Mouse (Mus musculus) ovary, postnatal 14 days (tissue): ENCODE measurements around the gene Stk39.
A peak's percentile ranks its signal among the peaks of the same experiment; 100 is the strongest.
"Not testable (repeated sequence)": the region's sequence is repeated elsewhere in the genome, so short reads cannot be mapped to it uniquely, and the experiment has no call there.

Source experiments
- DNase-seq: peaks from one replicate; pipeline ENCODE4 v3.0.0; 2022; ENCODE audit warnings: low spot score

The Stk39 gene

GRCm38 (mm10) chr2:68288106-68288505 is 184.0 kb downstream of the Stk39 start:
- DNase-seq, result no peak

GRCm38 (mm10) chr2:68284391-68284790 is 187.7 kb downstream of the Stk39 start:
- DNase-seq, result peak; percentile 39

- no peak for DNase-seq
Measured at GRCm38 (mm10) chr2:68283021-68283548, 189.0 kb downstream of the Stk39 start.

- DNase-seq, result no peak
Measured at GRCm38 (mm10) chr2:68281575-68281974, 190.5 kb downstream of the Stk39 start.

- DNase-seq, result no peak
Measured at GRCm38 (mm10) chr2:68271301-68271700, 200.8 kb downstream of the Stk39 start.

- no peak for DNase-seq
Measured at GRCm38 (mm10) chr2:68270836-68271235, 201.2 kb downstream of the Stk39 start.

GRCm38 (mm10) chr2:68269646-68270045 is 202.4 kb downstream of the Stk39 start:
- DNase-seq, result no peak

- DNase-seq, result no peak
Measured at GRCm38 (mm10) chr2:68264826-68265225, 207.2 kb downstream of the Stk39 start.

GRCm38 (mm10) chr2:68260911-68261310 is 211.2 kb downstream of the Stk39 start:
- no peak for DNase-seq

GRCm38 (mm10) chr2:68257571-68257970 is 214.5 kb downstream of the Stk39 start:
- no peak for DNase-seq

GRCm38 (mm10) chr2:68256472-68256871 is 215.6 kb downstream of the Stk39 start:
- no peak for DNase-seq

GRCm38 (mm10) chr2:68254756-68255155 is 217.3 kb downstream of the Stk39 start:
- DNase-seq, result no peak

- DNase-seq, result no peak
Measured at GRCm38 (mm10) chr2:68253222-68253621, 218.8 kb downstream of the Stk39 start.

- DNase-seq, result no peak
Measured at GRCm38 (mm10) chr2:68252048-68252758, 219.9 kb downstream of the Stk39 start.

GRCm38 (mm10) chr2:68250897-68251296 is 221.2 kb downstream of the Stk39 start:
- DNase-seq, result no peak

GRCm38 (mm10) chr2:68249855-68250424 is 222.1 kb downstream of the Stk39 start:
- DNase-seq, result no peak

GRCm38 (mm10) chr2:68246284-68246683 is 225.8 kb downstream of the Stk39 start:
- DNase-seq, result no peak

- no peak for DNase-seq
Measured at GRCm38 (mm10) chr2:68244556-68244955, 227.5 kb downstream of the Stk39 start.

GRCm38 (mm10) chr2:68243879-68244553 is 228.1 kb downstream of the Stk39 start:
- no peak for DNase-seq

- no peak for DNase-seq
Measured at GRCm38 (mm10) chr2:68243273-68243672, 228.8 kb downstream of the Stk39 start.

GRCm38 (mm10) chr2:68242069-68242468 is 230.0 kb downstream of the Stk39 start:
- DNase-seq, result no peak

GRCm38 (mm10) chr2:68241640-68242039 is 230.4 kb downstream of the Stk39 start:
- DNase-seq, result no peak

- DNase-seq, result not testable (repeated sequence)
Measured at GRCm38 (mm10) chr2:68239415-68239814, 232.7 kb downstream of the Stk39 start.
